Comparison of ENCODE assay signal across 19 mouse cellular contexts in genomic region chr15:6949236-6949635, GRCm38 (mm10).
DNase-seq lines count a peak whose midpoint lies in the region; ATAC-seq and TF ChIP-seq lines count a peak whose summit lies in the region.
"Had no signal": no experiment of that assay in that cellular context is flagged by ENCODE, and none has a peak within 500 bp of the region (broad histone marks: within the 10 kb centered on the region; RNA-seq: fewer than 3 reads in every experiment).

No protein-coding gene starts in this region.

- WGBS in lung, adult 2 months: 41% methylated on average over 5 of the region's 5 CpGs
- WGBS in neural tube, embryonic 15.5 days: 56% methylated on average over 5 of the region's 5 CpGs

- no peak for ATAC-seq in neural tube, embryonic 15.5 days (ENCODE audit: low FRiP score)
- ATAC-seq: intestine, embryonic 16.5 days had no signal

- H3K9me3 ChIP-seq in neural tube, embryonic 15.5 days (replicated peaks): no peaks in the 10 kb centered on the region
- H3K9me3 ChIP-seq: embryonic facial prominence, embryonic 10.5 days; hindbrain, embryonic 15.5 days; midbrain, embryonic 12.5 days had no signal

- TF ChIP-seq POLR2A in lung, adult 2 months (IDR thresholded peaks at IDR 0.05; ENCODE audit: borderline replicate concordance, extremely low read depth, low read depth, low read length): no peak

- no peaks in the 10 kb centered on the region for H3K36me3 ChIP-seq in neural tube, embryonic 15.5 days
- H3K36me3 ChIP-seq: embryonic facial prominence, embryonic 10.5 days; forebrain, embryonic 10.5 days; heart, embryonic 13.5 days; hindbrain, embryonic 15.5 days; midbrain, embryonic 12.5 days had no signal

- H3K4me2 ChIP-seq in neural tube, embryonic 15.5 days: no peak overlapping the region
- H3K4me2 ChIP-seq: heart, embryonic 13.5 days; hindbrain, embryonic 15.5 days; liver, embryonic 11.5 days; midbrain, embryonic 12.5 days had no signal

- intact Hi-C loops in heart, postnatal 36 days (cut with DNase I): no loop called here

- H3K27me3 ChIP-seq in neural tube, embryonic 15.5 days (replicated peaks): no peaks in the 10 kb centered on the region
- H3K27me3 ChIP-seq: heart, embryonic 13.5 days; hindbrain, embryonic 15.5 days; midbrain, embryonic 12.5 days had no signal

- no peak overlapping the region for H3K9ac ChIP-seq in neural tube, embryonic 15.5 days (replicated peaks)
- H3K9ac ChIP-seq: heart, embryonic 13.5 days; hindbrain, embryonic 15.5 days; midbrain, embryonic 12.5 days had no signal

- H3K27ac ChIP-seq in neural tube, embryonic 15.5 days (replicated peaks): no peak overlapping the region
- H3K27ac ChIP-seq: embryonic facial prominence, embryonic 10.5 days; forebrain, embryonic 10.5 days; heart, embryonic 13.5 days; hindbrain, embryonic 15.5 days; midbrain, embryonic 12.5 days had no signal

- no peak overlapping the region for H3K4me3 ChIP-seq in lung, adult 2 months (replicated peaks; ENCODE audit: extremely low read depth, low read depth, low read length)
- no peak overlapping the region for H3K4me3 ChIP-seq in neural tube, embryonic 15.5 days (replicated peaks)
- H3K4me3 ChIP-seq: embryonic facial prominence, embryonic 10.5 days; forebrain, embryonic 10.5 days; heart, embryonic 13.5 days; hindbrain, embryonic 15.5 days; midbrain, embryonic 12.5 days had no signal

- peaks cover 5% of the 10 kb centered on the region for H3K4me1 ChIP-seq in lung, adult 2 months (ENCODE audit: control insufficient read depth, insufficient read depth, low read length)
- peaks cover 4% of the 10 kb centered on the region; the same call in 1 of the 2 replicates for H3K4me1 ChIP-seq in neural tube, embryonic 15.5 days
- H3K4me1 ChIP-seq: embryonic facial prominence, embryonic 10.5 days; heart, embryonic 13.5 days; midbrain, embryonic 12.5 days had no signal

- TF ChIP-seq CTCF in lung, adult 2 months (IDR thresholded peaks at IDR 0.05; ENCODE audit: insufficient read depth, low read length): no peak

- DNase-seq in heart, adult 8-10 months (ENCODE audit: low spot score): peak; percentile 16
- DNase-seq in heart, postnatal 36 days: no peak
- peak; percentile 39 for DNase-seq in lung, postnatal 10 days
- no peak for DNase-seq in lung, adult 2 months
- DNase-seq in lung, postnatal 4 days: peak; percentile 18 to 41
- no peak for DNase-seq in urinary bladder, postnatal 4 days (ENCODE audit: low spot score in 2 of 2)
- DNase-seq: adrenal gland, postnatal 14 days; heart, postnatal 14 days; kidney, adult 9 months; kidney, postnatal 14 days; thymus, postnatal 14 days had no signal

Comparison
In these comparisons a context has a peak if more than half of its experiments do, and no peak if none do; other contexts are left out.
1. DNase-seq: peak in heart, adult 8-10 months (single experiment), lung, postnatal 10 days (single experiment) and lung, postnatal 4 days (2 of 2); none in heart, postnatal 36 days (0 of 2), lung, adult 2 months (single experiment) and urinary bladder, postnatal 4 days (0 of 2).